Mouse (Mus musculus) spleen, adult 2 months (tissue): ENCODE measurements around the gene Tmem266. TPM values are rescaled to one million over a fixed set of nuclear protein-coding genes. Genes with fewer than 3 reads are reported as not detected.

Experiments
- DNase-seq, 2 experiments: peaks; one replicate each; pipeline versions ENCODE4 v3.0.0 to v3.0.0-alpha.2; 2012 to 2021; ENCODE audit warnings: low spot score in 2 of 2, low read depth in 1 of 2
- H3K27ac ChIP-seq: fragments of 200-500 bp; 2 replicates; pipeline ENCODE4 v1.5.1; 2012; ENCODE audit warnings: low read length, inconsistent platforms; ENCODE audit not compliant: insufficient read depth
- H3K27me3 ChIP-seq: fragments of 200-500 bp; 2 replicates; pipeline ENCODE4 v1.6.1; 2012; ENCODE audit warnings: mild to moderate bottlenecking, moderate library complexity, low read length, inconsistent platforms; ENCODE audit not compliant: control insufficient read depth, insufficient read depth
- H3K36me3 ChIP-seq: fragments of 200-500 bp; 2 replicates; pipeline ENCODE4 v1.6.1; 2012; ENCODE audit warnings: mild to moderate bottlenecking, low read length, inconsistent platforms; ENCODE audit not compliant: control insufficient read depth, insufficient read depth
- H3K4me1 ChIP-seq: fragments of 200-500 bp; 2 replicates; pipeline ENCODE4 v1.6.1; 2011; ENCODE audit warnings: inconsistent platforms; ENCODE audit not compliant: control insufficient read depth, insufficient read depth, insufficient read length
- H3K4me3 ChIP-seq: fragments of 200-500 bp; 2 replicates; pipeline ENCODE4 v1.5.1; 2011; ENCODE audit warnings: mild to moderate bottlenecking, inconsistent platforms; ENCODE audit not compliant: insufficient read depth, insufficient read length; ENCODE audit errors: extremely low read depth
- CTCF ChIP-seq: fragments of 200-500 bp; IDR thresholded peaks from 2 replicates; pipeline ENCODE4 v1.5.1; 2011; ENCODE audit warnings: mild to moderate bottlenecking, inconsistent platforms; ENCODE audit not compliant: insufficient read depth, insufficient read length, insufficient replicate concordance; ENCODE audit errors: extremely low read depth
- POLR2A ChIP-seq: fragments of 200-500 bp; IDR thresholded peaks from 2 replicates; pipeline ENCODE4 v1.6.1; 2011; ENCODE audit warnings: low read depth, low read length, inconsistent platforms
- WGBS: fragments of 180-500 bp; shearing (Covaris S2); methylation state at CpG from one replicate; pipeline ENCODE4 v1.1.7; 2018; 5-methylcytosine and 5-hydroxymethylcytosine counted together
- polyA plus RNA-seq: library from polyadenylated mRNA; depleted of rRNA; stranded (reverse); fragments of >200 nt; gene quantifications from 2 replicates; pipeline ENCODE4 v1.2.3, GENCODE M21; 2012

The Tmem266 gene
- polyA plus RNA-seq, 1 experiment, result 0.19 TPM

DNA sequence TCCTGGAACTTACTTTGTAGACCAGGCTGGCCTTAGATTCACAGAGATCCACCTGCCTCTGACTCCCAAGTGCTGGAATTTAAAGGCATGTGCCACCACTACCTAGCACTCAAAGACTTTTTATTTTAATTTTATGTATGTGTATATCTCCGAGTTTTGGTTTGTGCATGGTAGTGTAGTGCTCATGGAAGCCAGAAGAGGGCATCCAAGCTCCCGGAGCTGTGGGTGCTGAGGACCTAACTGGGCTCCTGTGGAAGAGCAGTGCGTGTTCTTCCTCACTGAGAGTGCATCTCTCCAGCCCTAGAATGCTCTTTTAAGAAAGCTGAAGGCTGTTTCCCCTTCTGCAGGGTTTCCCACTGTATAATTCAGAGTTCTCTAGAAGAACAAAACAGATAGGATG is 83.1 kb downstream of the Tmem266 start:
- TF ChIP-seq CTCF (no peak), POLR2A (no peak)
- no peak overlapping the region for H3K4me3 ChIP-seq
- no peak for DNase-seq
- H3K4me1 ChIP-seq, result no peaks in the 10 kb centered on the region
- H3K27ac ChIP-seq, result no peak overlapping the region
- no peaks in the 10 kb centered on the region for H3K36me3 ChIP-seq
- 56% methylated on average over 3 of the region's 3 CpGs for WGBS
- H3K27me3 ChIP-seq, result no peaks in the 10 kb centered on the region

DNA sequence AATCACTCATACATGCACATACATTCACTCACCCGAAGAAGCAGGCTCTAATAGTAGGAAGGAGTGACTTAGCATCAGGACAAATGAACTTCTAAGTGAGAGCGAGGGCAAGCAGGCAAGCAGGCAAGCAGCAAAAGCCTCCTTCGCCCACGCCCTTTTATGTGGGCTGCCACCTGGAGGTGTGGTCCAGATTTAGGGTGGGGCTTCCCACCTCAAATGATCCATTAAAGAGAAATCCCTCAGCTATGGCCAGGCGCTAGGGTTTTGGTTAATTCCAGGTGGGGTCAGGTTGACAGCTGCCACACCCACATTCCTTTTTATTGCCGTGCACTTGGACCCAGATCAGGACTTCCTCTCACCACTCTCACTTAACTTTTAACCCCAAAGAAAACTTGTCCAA is 83.7 kb downstream of the Tmem266 start:
- Histone ChIP-seq H3K4me1 (no peaks in the 10 kb centered on the region), H3K4me3 (no peak overlapping the region), H3K27me3 (no peaks in the 10 kb centered on the region), H3K27ac (no peak overlapping the region), H3K36me3 (no peaks in the 10 kb centered on the region)
- no peak for TF ChIP-seq POLR2A
- no peak for TF ChIP-seq CTCF
- WGBS, result 38% methylated on average over 6 of the region's 6 CpGs
- DNase-seq, result no peak

DNA sequence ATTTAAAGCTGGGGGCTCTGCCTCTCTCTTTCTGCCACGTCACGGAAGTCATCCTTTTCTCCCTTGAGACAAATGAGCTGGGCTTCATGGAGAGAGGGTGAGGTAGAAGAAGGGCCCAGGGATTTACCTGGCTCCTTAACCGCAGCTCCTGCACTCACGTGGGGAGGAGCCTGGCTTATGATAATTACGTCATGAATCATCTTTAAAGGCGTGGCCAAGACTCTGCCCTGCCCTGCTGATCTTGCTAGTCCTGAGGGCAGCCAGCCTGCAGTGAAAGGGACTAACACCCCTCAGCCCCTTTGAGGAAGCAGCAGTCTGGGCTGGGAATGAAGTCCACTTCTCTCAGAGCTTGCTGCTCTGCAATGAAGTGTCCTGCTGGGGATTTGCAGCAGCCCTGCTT is 84.4 kb downstream of the Tmem266 start:
- Histone ChIP-seq H3K27ac (no peak overlapping the region), H3K36me3 (no peaks in the 10 kb centered on the region), H3K4me1 (no peaks in the 10 kb centered on the region), H3K27me3 (no peaks in the 10 kb centered on the region), H3K4me3 (no peak overlapping the region)
- 73% methylated on average over 6 of the region's 6 CpGs for WGBS
- DNase-seq, result no peak
- no peak for TF ChIP-seq POLR2A
- no peak for TF ChIP-seq CTCF

DNA sequence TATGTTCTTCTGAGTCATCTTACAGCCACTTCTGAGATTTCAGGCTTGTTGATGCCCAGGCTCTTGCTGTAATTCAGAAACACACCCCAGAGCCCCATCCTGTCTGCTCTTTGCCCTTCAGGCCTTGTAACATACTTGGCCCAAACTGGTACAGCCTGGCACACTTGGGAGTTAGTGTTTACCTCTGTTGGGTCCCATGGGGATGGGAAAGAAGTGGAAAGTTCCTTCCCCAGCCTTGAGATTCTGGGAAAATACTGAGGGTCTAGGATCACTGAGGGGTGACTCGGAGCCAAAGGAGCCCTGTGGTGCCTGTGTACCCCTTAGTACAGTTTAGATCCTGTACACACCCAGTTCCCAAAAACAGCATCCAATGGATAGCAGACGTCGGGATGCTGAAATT is 95.1 kb downstream of the Tmem266 start:
- Histone ChIP-seq H3K4me1 (no peaks in the 10 kb centered on the region), H3K4me3 (no peak overlapping the region), H3K36me3 (no peaks in the 10 kb centered on the region), H3K27ac (no peak overlapping the region), H3K27me3 (no peaks in the 10 kb centered on the region)
- WGBS, result 92% methylated on average over 3 of the region's 3 CpGs
- TF ChIP-seq POLR2A, result no peak
- TF ChIP-seq CTCF, result no peak
- DNase-seq, result no peak

DNA sequence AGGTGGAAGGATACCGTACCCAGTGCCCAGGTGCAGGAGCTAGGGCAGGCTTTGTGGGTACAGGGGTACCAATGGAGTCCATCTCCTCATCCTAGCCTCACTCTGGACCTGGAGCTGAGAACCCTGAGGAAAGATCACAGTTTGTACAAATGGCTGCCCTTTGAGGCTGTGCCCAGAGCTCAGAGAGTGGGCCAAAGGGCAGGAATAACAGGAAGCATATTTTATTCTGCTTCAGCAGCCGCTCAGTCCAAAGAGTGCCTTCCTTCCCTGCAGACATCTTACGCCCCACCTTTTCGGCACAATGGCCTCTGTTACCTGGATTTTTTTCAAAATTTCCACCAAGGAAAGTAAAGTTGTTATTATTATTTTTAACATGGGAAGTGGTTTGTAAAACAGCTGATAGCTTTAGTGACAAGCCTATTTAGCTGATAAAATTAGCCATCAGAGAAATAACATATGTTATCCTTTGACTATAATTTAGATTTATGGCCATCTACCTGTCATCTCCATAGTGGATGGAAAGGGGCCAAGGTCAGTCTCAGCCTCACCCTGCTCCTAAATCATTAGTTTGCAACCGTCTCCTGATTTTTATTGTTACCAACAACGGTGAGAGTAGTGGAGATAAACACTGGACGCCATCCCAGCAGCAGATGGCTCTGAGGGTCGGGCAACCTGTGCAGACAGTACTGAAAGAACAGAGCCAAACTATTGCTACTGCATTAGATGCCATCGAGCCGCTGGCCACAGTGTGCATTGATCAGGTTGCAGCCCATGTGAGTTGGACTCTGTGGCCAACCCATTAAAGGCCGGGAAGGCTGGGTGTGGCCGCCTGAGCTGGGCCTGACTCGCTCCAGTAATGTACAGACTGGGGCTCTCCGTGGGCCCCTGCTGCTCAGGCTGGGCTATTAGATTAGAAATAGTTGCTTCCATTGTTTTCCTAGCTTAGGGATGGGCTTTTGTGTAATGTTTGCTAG is 97.0 kb downstream of the Tmem266 start:
- no peak overlapping the region for H3K27ac ChIP-seq
- no peaks in the 10 kb centered on the region for H3K27me3 ChIP-seq
- H3K36me3 ChIP-seq, result no peaks in the 10 kb centered on the region
- no peak for DNase-seq
- 89% methylated on average over 14 of the region's 14 CpGs for WGBS
- H3K4me3 ChIP-seq, result no peak overlapping the region
- TF ChIP-seq POLR2A (no peak), CTCF (no peak)
- no peaks in the 10 kb centered on the region for H3K4me1 ChIP-seq

DNA sequence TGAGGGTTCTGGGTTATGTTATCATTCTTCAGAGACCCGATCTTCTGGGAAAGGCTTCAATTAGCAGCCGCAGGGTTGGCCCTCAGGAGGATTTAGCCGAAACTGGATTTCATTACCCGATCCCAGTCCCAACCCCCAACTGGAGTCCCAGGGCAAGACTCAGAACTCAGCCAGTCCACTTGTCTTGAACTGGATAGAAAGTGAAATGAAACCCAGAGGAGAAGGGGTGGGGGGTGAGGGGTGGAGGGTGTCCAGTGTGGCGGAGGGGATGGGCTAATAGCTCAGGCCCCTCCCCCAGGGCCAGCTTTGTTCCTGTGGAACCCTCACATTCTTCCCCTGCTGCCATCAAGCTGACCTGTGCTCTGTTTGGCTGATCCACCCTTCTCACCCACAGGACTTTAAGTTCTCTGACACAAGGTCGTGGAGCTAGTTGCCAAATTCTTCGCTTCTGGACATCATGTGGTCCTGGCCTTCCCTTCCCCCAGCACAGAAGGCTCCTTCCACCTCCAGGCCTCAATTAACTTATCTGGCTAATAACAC is 98.6 kb downstream of the Tmem266 start:
- no peak overlapping the region for H3K27ac ChIP-seq

More for the DNA sequence above, 98.6 kb downstream of the Tmem266 start:
- no peaks in the 10 kb centered on the region for H3K27me3 ChIP-seq
- H3K36me3 ChIP-seq, result no peaks in the 10 kb centered on the region
- no peak for DNase-seq
- 87% methylated on average over 7 of the region's 7 CpGs for WGBS
- H3K4me1 ChIP-seq, result no peaks in the 10 kb centered on the region
- H3K4me3 ChIP-seq, result no peak overlapping the region
- TF ChIP-seq POLR2A, result no peak
- TF ChIP-seq CTCF, result no peak
